Mouse (Mus musculus) right cerebral cortex, adult 18-20 months (tissue): ENCODE data around the gene Hoxd13.

Experiments used
- DNase-seq: peaks from one replicate; pipeline ENCODE4 v3.0.0; 2022; ENCODE audit warnings: mixed read lengths

Hoxd13 gene

GRCm38 (mm10) chr2:74667842-74668357 is at the start of gene Hoxd13:
Gene Hoxd13 (plus strand): TSS chr2:74668310.
- DNase-seq, result no peak

GRCm38 (mm10) chr2:74619676-74620246 is 48.3 kb upstream of the Hoxd13 start:
- no peak for DNase-seq

- DNase-seq, result no peak
These were observed 47.7 kb upstream of the Hoxd13 start for GRCm38 (mm10) chr2:74620368-74620767.

- no peak for DNase-seq
These were observed 32.7 kb upstream of the Hoxd13 start for GRCm38 (mm10) chr2:74635412-74635811.

- DNase-seq, result no peak
These were observed 25.7 kb upstream of the Hoxd13 start for GRCm38 (mm10) chr2:74642431-74642830.

GRCm38 (mm10) chr2:74645631-74646030 is 22.5 kb upstream of the Hoxd13 start:
- no peak for DNase-seq

- no peak for DNase-seq
These were observed 20.8 kb upstream of the Hoxd13 start for GRCm38 (mm10) chr2:74647082-74647864.

- DNase-seq, result no peak
These were observed 15.1 kb upstream of the Hoxd13 start for GRCm38 (mm10) chr2:74652996-74653340.

GRCm38 (mm10) chr2:74653781-74654535 is 14.2 kb upstream of the Hoxd13 start:
- no peak for DNase-seq

- DNase-seq, result no peak
These were observed 13.2 kb upstream of the Hoxd13 start for GRCm38 (mm10) chr2:74654743-74655419.

- no peak for DNase-seq
These were observed 12.7 kb upstream of the Hoxd13 start for GRCm38 (mm10) chr2:74655420-74655781.

- no peak for DNase-seq
These were observed 12.1 kb upstream of the Hoxd13 start for GRCm38 (mm10) chr2:74655821-74656631.

- no peak for DNase-seq
These were observed 11.5 kb upstream of the Hoxd13 start for GRCm38 (mm10) chr2:74656632-74657021.

- DNase-seq, result no peak
These were observed 10.7 kb upstream of the Hoxd13 start for GRCm38 (mm10) chr2:74657251-74658023.

- no peak for DNase-seq
These were observed 10.0 kb upstream of the Hoxd13 start for GRCm38 (mm10) chr2:74658024-74658666.

- DNase-seq, result no peak
These were observed 9.3 kb upstream of the Hoxd13 start for GRCm38 (mm10) chr2:74658667-74659371.

- no peak for DNase-seq
These were observed 8.6 kb upstream of the Hoxd13 start, which contains the start of gene Evx2 for GRCm38 (mm10) chr2:74659507-74660005. Gene Evx2 (minus strand): TSS chr2:74659557.

- DNase-seq, result no peak
These were observed 7.4 kb upstream of the Hoxd13 start for GRCm38 (mm10) chr2:74660421-74661375.

GRCm38 (mm10) chr2:74661685-74662084 is 6.4 kb upstream of the Hoxd13 start:
- DNase-seq, result no peak
